Mouse (Mus musculus) kidney, embryonic 14.5 days (tissue): Measurements from ENCODE around the gene Gfra1. TPM values are rescaled to one million over a fixed set of nuclear protein-coding genes. Genes with fewer than 3 reads are reported as not detected.

Experiments used
- ATAC-seq: fragments of 200-750 bp; cut with Nextera tagmentation; 2 replicates; pipeline ENCODE4 v1.8.0; 2017; ENCODE audit warnings: moderate number of reproducible peaks, mild to moderate bottlenecking, moderate TSS enrichment, moderate library complexity; ENCODE audit not compliant: low FRiP score, low TSS enrichment
- H3K27ac ChIP-seq: fragments of 300-500 bp; sonication (generic); 2 replicates; pipeline ENCODE4 v1.5.1; 2014; ENCODE audit warnings: low read depth, mild to moderate bottlenecking, low read length, moderate library complexity, mixed read lengths
- H3K27me3 ChIP-seq: fragments of 300-500 bp; sonication (generic); 2 replicates; pipeline ENCODE4 v1.6.1; 2014; ENCODE audit warnings: mild to moderate bottlenecking, low read length; ENCODE audit not compliant: control insufficient read depth, insufficient read depth
- H3K36me3 ChIP-seq: fragments of 300-500 bp; sonication (generic); 2 replicates; pipeline ENCODE4 v1.6.1; 2014; ENCODE audit warnings: low read length, mixed read lengths; ENCODE audit not compliant: control insufficient read depth, insufficient read depth
- H3K4me1 ChIP-seq: fragments of 300-500 bp; sonication (generic); 2 replicates; pipeline ENCODE4 v1.6.1; 2014; ENCODE audit warnings: low read length, mixed read lengths; ENCODE audit not compliant: control insufficient read depth, insufficient read depth
- H3K4me2 ChIP-seq: fragments of 300-500 bp; sonication (generic); replicated peaks from 2 replicates; pipeline ENCODE4 v1.6.1; 2014; ENCODE audit warnings: low read depth, mild to moderate bottlenecking, low read length
- H3K4me3 ChIP-seq: fragments of 300-500 bp; sonication (generic); 2 replicates; pipeline ENCODE4 v1.5.1; 2014; ENCODE audit warnings: mild to moderate bottlenecking, low read length
- H3K9ac ChIP-seq: fragments of 300-500 bp; sonication (generic); 2 replicates; pipeline ENCODE4 v1.6.1; 2014; ENCODE audit warnings: low read depth, mild to moderate bottlenecking, low read length, moderate library complexity
- H3K9me3 ChIP-seq: fragments of 300-500 bp; sonication (generic); 2 replicates; pipeline ENCODE4 v1.6.1; 2016; ENCODE audit warnings: low read length; ENCODE audit not compliant: control insufficient read depth
- WGBS: fragments of 180-500 bp; shearing (Covaris S2); extraction: QIAGEN DNeasy Blood & Tissue Kit; methylation state at CpG from one replicate; pipeline ENCODE4 v1.1.7; 2014; 5-methylcytosine and 5-hydroxymethylcytosine counted together
- polyA plus RNA-seq: library from polyadenylated mRNA; unstranded; fragments of >200 nt; fragmentation: Nextera tagmentation; extraction: Ambion mirVana; gene quantifications from 2 replicates; pipeline ENCODE4 v1.2.1, GENCODE M21; 2014

The Gfra1 gene
- polyA plus RNA-seq, 1 experiment from 2014 or later = 70.1 TPM

GRCm38 (mm10) chr19:58255394-58255793, 200.3 kb downstream of the Gfra1 start:
- H3K9me3 ChIP-seq = no peaks in the 10 kb centered on the region
- WGBS = 94% methylated on average over 7 of the region's 7 CpGs
- H3K36me3 ChIP-seq = no peaks in the 10 kb centered on the region; the same call in 1 of the 2 replicates
- no peaks in the 10 kb centered on the region for H3K27me3 ChIP-seq
- H3K27ac ChIP-seq = no peak overlapping the region
- H3K4me2 ChIP-seq = no peak overlapping the region
- H3K9ac ChIP-seq = no peak overlapping the region
- ATAC-seq = no peak
- H3K4me1 ChIP-seq = no peaks in the 10 kb centered on the region
- no peak overlapping the region for H3K4me3 ChIP-seq

- no peak for ATAC-seq
- 79% methylated on average over 3 of the region's 3 CpGs for WGBS
- H3K36me3 ChIP-seq = no peaks in the 10 kb centered on the region; the same call in 1 of the 2 replicates
Observed at GRCm38 (mm10) chr19:58254172-58254571, 201.5 kb downstream of the Gfra1 start.

GRCm38 (mm10) chr19:58251698-58252097, 204.0 kb downstream of the Gfra1 start:
- no peak for ATAC-seq
- Histone ChIP-seq H3K9ac (no peak overlapping the region), H3K27ac (no peak overlapping the region), H3K4me1 (no peaks in the 10 kb centered on the region), H3K27me3 (no peaks in the 10 kb centered on the region), H3K4me3 (no peak overlapping the region), H3K9me3 (no peaks in the 10 kb centered on the region), H3K4me2 (no peak overlapping the region), H3K36me3 (no peaks in the 10 kb centered on the region; the same call in 1 of the 2 replicates)
- 81% methylated on average over 4 of the region's 4 CpGs for WGBS

More at GRCm38 (mm10) chr19:58254172-58254571, 201.5 kb downstream of the Gfra1 start:
- no peaks in the 10 kb centered on the region for H3K27me3 ChIP-seq
- no peak overlapping the region for H3K4me2 ChIP-seq
- H3K9ac ChIP-seq = no peak overlapping the region
- H3K4me1 ChIP-seq = no peaks in the 10 kb centered on the region
- H3K9me3 ChIP-seq = no peaks in the 10 kb centered on the region
- H3K27ac ChIP-seq = no peak overlapping the region
- H3K4me3 ChIP-seq = no peak overlapping the region

GRCm38 (mm10) chr19:58251095-58251494, 204.6 kb downstream of the Gfra1 start:
- no peak for ATAC-seq
- Histone ChIP-seq H3K9me3 (no peaks in the 10 kb centered on the region), H3K27ac (no peak overlapping the region), H3K9ac (no peak overlapping the region), H3K4me1 (no peaks in the 10 kb centered on the region), H3K36me3 (no peaks in the 10 kb centered on the region; the same call in 1 of the 2 replicates), H3K27me3 (no peaks in the 10 kb centered on the region), H3K4me3 (no peak overlapping the region), H3K4me2 (no peak overlapping the region)
- WGBS = 76% methylated on average over 6 of the region's 6 CpGs

- 92% methylated on average over 8 of the region's 8 CpGs for WGBS
- no peak for ATAC-seq
- H3K27ac ChIP-seq = no peak overlapping the region
- H3K9me3 ChIP-seq = no peaks in the 10 kb centered on the region
- H3K4me1 ChIP-seq = no peaks in the 10 kb centered on the region
- no peaks in the 10 kb centered on the region; the same call in 1 of the 2 replicates for H3K36me3 ChIP-seq
- no peak overlapping the region for H3K9ac ChIP-seq
- no peak overlapping the region for H3K4me2 ChIP-seq
- no peak overlapping the region for H3K4me3 ChIP-seq
- H3K27me3 ChIP-seq = no peaks in the 10 kb centered on the region
Observed at GRCm38 (mm10) chr19:58250237-58250636, 205.5 kb downstream of the Gfra1 start.

GRCm38 (mm10) chr19:58244148-58244547, 211.6 kb downstream of the Gfra1 start:
- Histone ChIP-seq H3K9me3 (no peaks in the 10 kb centered on the region), H3K27ac (no peak overlapping the region), H3K9ac (no peak overlapping the region), H3K27me3 (no peaks in the 10 kb centered on the region), H3K4me2 (no peak overlapping the region), H3K4me1 (peaks cover 6% of the 10 kb centered on the region; the same call in 1 of the 2 replicates), H3K36me3 (no peaks in the 10 kb centered on the region), H3K4me3 (no peak overlapping the region)
- ATAC-seq = no peak
- 34% methylated on average over 4 of the region's 4 CpGs for WGBS

- Histone ChIP-seq H3K36me3 (no peaks in the 10 kb centered on the region), H3K27ac (no peak overlapping the region), H3K4me1 (peaks cover 6% of the 10 kb centered on the region; the same call in 1 of the 2 replicates), H3K9me3 (no peaks in the 10 kb centered on the region), H3K4me2 (no peak overlapping the region), H3K27me3 (no peaks in the 10 kb centered on the region), H3K4me3 (no peak overlapping the region), H3K9ac (no peak overlapping the region)
- WGBS = 73% methylated on average over 1 of the region's 1 CpGs
- no peak for ATAC-seq
Observed at GRCm38 (mm10) chr19:58243604-58244003, 212.1 kb downstream of the Gfra1 start.

GRCm38 (mm10) chr19:58238325-58238724, 217.4 kb downstream of the Gfra1 start:
- Histone ChIP-seq H3K27ac (no peak overlapping the region), H3K9ac (no peak overlapping the region), H3K36me3 (no peaks in the 10 kb centered on the region), H3K27me3 (no peaks in the 10 kb centered on the region), H3K4me3 (no peak overlapping the region), H3K4me2 (no peak overlapping the region), H3K9me3 (no peaks in the 10 kb centered on the region), H3K4me1 (no peaks in the 10 kb centered on the region)
- WGBS = 89% methylated on average over 8 of the region's 8 CpGs
- ATAC-seq = no peak

GRCm38 (mm10) chr19:58227725-58228124, 228.0 kb downstream of the Gfra1 start:
- no peak overlapping the region for H3K4me3 ChIP-seq
- H3K4me1 ChIP-seq = peaks cover 24% of the 10 kb centered on the region
- no peaks in the 10 kb centered on the region for H3K27me3 ChIP-seq
- H3K9ac ChIP-seq = no peak overlapping the region
- H3K27ac ChIP-seq = no peak overlapping the region
- no peaks in the 10 kb centered on the region for H3K9me3 ChIP-seq
- ATAC-seq = 0 out of 2 replicates have a peak, but pooled peaks have one; percentile 62
- peak overlapping the region; percentile 37 for H3K4me2 ChIP-seq
- 37% methylated on average over 9 of the region's 9 CpGs for WGBS
- H3K36me3 ChIP-seq = no peaks in the 10 kb centered on the region
